Mouse (Mus musculus) B cell, adult 2 months (primary cell): Measurements from ENCODE around the gene Cblc.

Source experiments
- DNase-seq, 2 experiments: peaks; one replicate each; pipeline ENCODE4 v3.0.0; 2022

The Cblc gene

GRCm38 (mm10) chr7:19749389-19750216, 47.0 kb downstream of the Cblc start:
- peak; percentile 83 to 84 for DNase-seq

- DNase-seq = no peak
These were observed 48.1 kb downstream of the Cblc start for GRCm38 (mm10) chr7:19748219-19749195.

GRCm38 (mm10) chr7:19747420-19748218, 49.0 kb downstream of the Cblc start:
- no peak for DNase-seq

- DNase-seq = no peak
These were observed 50.0 kb downstream of the Cblc start for GRCm38 (mm10) chr7:19746426-19747201.

- DNase-seq = no peak
These were observed 50.6 kb downstream of the Cblc start for GRCm38 (mm10) chr7:19745971-19746370.

- DNase-seq = no peak
These were observed 51.8 kb downstream of the Cblc start for GRCm38 (mm10) chr7:19744590-19745385.

GRCm38 (mm10) chr7:19743791-19744190, 52.8 kb downstream of the Cblc start:
- DNase-seq = no peak

- no peak for DNase-seq
These were observed 54.1 kb downstream of the Cblc start for GRCm38 (mm10) chr7:19742468-19742867.

- DNase-seq = no peak
These were observed 55.1 kb downstream of the Cblc start for GRCm38 (mm10) chr7:19741329-19742031.

- DNase-seq = peak in 1 of 2 experiments; percentile 23
These were observed 56.3 kb downstream of the Cblc start for GRCm38 (mm10) chr7:19740269-19740668.

- DNase-seq = no peak
These were observed 57.8 kb downstream of the Cblc start for GRCm38 (mm10) chr7:19738771-19739170.

- DNase-seq = no peak
These were observed 60.1 kb downstream of the Cblc start for GRCm38 (mm10) chr7:19736389-19737057.

- no peak for DNase-seq
These were observed 62.4 kb downstream of the Cblc start for GRCm38 (mm10) chr7:19734178-19734666.
